Mouse (Mus musculus) heart, adult 10 weeks (tissue): ENCODE data around the gene Akip1. TPM values are rescaled to one million over a fixed set of nuclear protein-coding genes. Genes with fewer than 3 reads are reported as not detected.

Experiments used
- polyA plus RNA-seq: library from polyadenylated mRNA; stranded (reverse); fragments of 350-450 nt; fragmentation: Illumina TruSeq; extraction: RNeasy Lipid Tissue Mini Kit (QIAGEN cat#74804); gene quantifications from one replicate; pipeline ENCODE4 v1.2.3, GENCODE M21; 2014; ENCODE audit warnings: low read depth, low replicate concordance

Gene Akip1
- 15.1 TPM for polyA plus RNA-seq

DNA sequence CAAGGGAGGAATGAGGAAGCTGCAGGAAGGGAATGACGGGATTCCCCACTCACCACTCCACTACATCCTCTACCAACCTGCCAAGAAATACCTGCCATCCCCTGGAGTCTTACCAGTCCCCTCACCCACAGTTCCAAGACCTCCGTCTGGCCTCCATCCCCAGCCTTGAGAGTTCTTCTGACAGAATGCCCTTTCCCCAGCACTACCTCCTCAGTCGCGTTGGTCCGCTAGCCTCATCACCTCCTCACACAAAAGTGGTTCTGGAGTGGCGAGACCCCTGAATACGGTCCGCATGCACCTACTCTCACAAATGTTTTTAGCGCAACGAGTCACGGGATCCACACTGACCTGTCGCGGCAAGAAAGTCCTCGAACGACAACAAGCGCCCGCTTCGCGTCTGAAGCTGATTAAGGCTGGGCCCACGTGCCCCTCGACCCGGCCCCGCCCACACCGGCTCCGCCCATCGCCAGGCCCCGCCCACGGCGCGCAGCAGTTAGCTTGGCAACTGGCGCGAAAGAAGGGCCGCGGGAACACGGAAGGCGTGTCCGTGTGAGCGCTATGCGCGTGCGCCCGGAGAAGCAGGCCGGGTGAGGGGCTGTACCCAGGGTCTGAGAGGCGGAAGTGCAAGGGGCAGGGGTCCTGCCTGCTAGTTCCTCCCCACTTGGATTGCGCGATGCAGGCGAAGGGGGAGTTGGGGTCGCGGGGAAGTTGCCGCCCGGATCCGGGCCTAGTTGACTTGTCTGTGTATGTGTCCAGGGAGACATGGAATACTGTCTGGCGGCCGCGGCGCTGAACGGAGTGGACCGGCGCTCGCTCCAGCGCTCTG, at the start of gene Akip1, which contains the start of gene St5:
Akip1 (plus strand) TSS at position 501 of the 826 bp plus-strand sequence.
St5 (minus strand) TSS at position 416 of the 826 bp plus-strand sequence.

DNA sequence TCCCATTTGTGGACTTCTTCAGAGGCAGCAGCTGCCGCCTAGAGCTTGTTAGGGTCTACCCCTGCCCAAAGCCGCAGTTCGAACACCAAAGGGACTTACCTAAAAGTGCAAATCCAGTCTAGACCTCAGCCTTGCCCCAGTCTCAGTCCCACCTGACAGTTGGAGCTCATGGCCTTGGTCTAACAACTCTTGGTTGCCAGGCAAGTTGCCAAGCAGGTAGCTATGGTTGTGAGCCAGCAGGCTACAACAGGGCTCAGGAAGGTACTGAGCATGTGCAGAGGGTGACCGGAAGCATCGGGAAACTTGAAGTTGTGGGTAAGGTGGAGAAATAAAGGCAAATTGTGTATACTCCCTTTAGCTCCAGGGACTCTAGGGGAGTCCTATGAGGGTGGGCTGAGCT, 20.2 kb downstream of the Akip1 start, which contains the start of gene BC051019:
BC051019 (minus strand) TSS at position 154 of the 400 bp plus-strand sequence.

DNA sequence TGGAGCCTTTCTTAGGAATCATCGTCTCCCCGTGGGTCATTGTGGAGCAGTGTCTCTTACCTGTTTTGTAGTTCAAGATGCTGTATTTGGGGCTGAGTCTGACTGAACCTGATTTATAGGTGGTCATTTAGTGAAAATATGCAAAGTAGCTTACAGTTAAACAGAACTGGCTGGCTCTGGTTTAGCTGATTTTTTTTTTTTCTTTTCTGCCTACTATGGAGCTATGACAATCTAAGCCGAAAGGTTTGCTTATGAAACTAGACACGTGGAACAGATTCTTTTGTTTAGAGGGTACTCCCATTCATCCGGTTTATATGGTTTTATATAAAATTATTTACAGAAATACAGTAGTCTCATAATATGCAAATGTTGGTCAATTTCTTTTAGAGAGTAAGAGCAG, 28.1 kb downstream of the Akip1 start, which contains the start of gene Ascl3:
Ascl3 (minus strand) TSS at position 101 of the 400 bp plus-strand sequence.

DNA sequence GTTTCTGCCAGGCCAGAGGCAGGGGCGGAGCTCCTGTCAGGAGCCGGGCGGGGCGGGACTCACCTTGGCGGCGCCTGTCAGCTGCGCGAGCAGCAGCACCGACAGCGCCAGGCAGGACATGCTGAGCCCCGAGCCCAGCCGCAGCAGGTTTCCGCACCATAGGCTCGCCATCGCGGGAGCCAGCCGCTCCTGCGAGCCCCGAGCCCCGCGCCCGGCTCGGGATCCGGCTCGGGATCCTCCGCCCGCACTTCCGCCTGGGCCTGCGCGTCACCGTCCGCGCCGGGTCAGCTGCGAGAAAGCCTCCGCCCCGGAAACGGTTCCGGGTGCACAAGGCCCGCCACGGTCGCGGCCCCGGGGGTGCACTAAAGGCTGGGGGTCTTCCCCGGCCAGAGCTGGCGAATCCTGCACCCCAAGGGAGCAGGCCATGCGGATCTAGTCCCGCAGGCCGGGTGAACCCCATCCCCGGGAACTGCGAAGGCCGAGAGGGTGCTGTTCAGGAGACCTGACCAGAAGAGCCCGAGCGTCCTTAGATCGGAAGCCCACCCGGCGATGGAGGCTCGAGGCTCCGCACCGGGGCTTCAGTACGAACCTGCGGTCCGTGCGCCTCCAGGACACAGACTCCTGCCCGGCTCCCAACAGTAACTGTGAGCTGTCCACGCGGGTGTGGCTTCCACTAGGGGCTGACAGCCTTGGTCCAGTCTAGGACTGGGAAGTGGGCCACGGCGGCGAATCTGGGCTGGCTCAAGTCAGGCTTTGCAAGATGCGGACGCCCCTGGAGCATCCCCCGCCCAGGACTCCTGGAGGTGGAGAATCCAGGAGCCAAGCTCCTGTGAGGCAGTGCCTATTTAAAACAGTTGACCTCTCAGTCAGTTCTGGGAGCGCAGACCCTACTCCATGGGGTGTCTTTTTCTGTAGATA, 48.8 kb downstream of the Akip1 start, which contains the start of gene Tmem9b:
Tmem9b (minus strand) TSS at position 868 of the 918 bp plus-strand sequence.

Other genes with a start within 250 kb of the Akip1 start
- 0.21 TPM for gene Trim66, start 195.6 kb upstream of the Akip1 start, polyA plus RNA-seq
- gene Rpl27a, start 184.5 kb upstream of the Akip1 start, polyA plus RNA-seq = 317 TPM
- 36.2 TPM for gene St5, start 85 bp upstream of the Akip1 start, polyA plus RNA-seq
- not detected for gene BC051019, start 20.2 kb downstream of the Akip1 start, polyA plus RNA-seq
- gene Ascl3, start 28.0 kb downstream of the Akip1 start, polyA plus RNA-seq = not detected
- gene Tmem9b, start 49.2 kb downstream of the Akip1 start, polyA plus RNA-seq = 46.0 TPM
- gene Nrip3, start 78.3 kb downstream of the Akip1 start, polyA plus RNA-seq = not detected
- 20.2 TPM for gene Scube2, start 162.0 kb downstream of the Akip1 start, polyA plus RNA-seq